Mouse (Mus musculus): Measurements from ENCODE around the gene Tex48.

DNA sequence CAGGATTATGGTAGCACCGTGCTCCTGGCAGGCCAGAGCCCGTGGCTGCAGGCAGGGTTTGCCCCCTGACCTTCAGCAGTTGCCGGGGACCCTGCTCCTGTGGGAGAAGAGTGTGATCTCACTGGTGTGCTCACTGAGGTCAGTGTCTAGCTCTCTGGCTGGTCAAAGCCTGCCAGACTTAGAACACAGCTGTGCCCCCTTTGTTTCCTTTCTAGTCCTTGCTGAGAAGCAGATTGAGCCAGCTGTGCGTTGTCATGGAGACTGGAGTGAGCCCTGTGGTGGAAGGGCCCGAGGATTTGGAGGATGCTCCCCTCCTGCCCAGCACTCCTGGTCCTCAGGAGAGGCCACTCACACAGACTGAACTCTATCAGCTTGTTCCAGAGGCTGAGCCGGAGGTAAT is 42.1 kb downstream of the Tex48 start:
- TF ChIP-seq USF1 (IDR thresholded peaks at IDR 0.05; ENCODE audit: low read depth) (no peak), TCF12 (IDR thresholded peaks at IDR 0.05; ENCODE audit: insufficient read depth, poor library complexity, severe bottlenecking) (no peak)

Data from myocyte (in vitro differentiated cells).